Mouse (Mus musculus) embryonic fibroblast, embryonic 13.5 days (primary cell): ENCODE measurements at regions not wholly inside any gene's neighbourhood (a gene's known extent, or its start where the extent isn't known, plus 50 kb on each side); places are given as distances from the start of the nearest gene placed in this dataset.

Experiments used
- CTCF ChIP-seq: IDR thresholded peaks from 2 replicates; pipeline ENCODE4 v1.5.1; 2011; ENCODE audit warnings: mild to moderate bottlenecking, control low read depth, low read length, moderate library complexity, borderline replicate concordance; ENCODE audit not compliant: insufficient read depth
- POLR2A ChIP-seq: IDR thresholded peaks from 2 replicates; pipeline ENCODE4 v1.6.1; 2011; ENCODE audit warnings: low read depth, mild to moderate bottlenecking, control low read depth, low read length, moderate library complexity

DNA sequence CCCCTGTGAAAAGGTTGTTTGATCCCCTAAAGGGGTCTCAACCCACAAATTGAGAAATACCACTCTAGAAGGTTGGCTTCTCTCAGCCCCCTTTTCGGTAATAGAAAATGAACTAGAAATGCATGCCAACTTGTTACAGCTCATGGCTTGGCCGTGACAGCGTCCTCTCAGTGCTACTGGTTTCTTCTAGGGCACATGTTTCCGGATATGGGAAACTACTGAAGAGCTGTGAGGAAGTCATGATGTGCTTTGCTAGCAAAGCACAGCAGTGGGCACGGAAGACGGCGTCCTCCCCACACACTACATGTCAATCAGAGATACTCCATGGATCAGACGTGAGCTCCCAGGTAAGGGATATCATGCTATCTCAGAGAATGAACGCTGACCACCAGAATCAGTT is 148.1 kb upstream of the Nabp1 start:
- TF ChIP-seq POLR2A (no peak), CTCF (no peak)
